Mouse (Mus musculus) urinary bladder, postnatal 4 days (tissue): Measurements from ENCODE around the gene Hdac10.
A peak's percentile ranks its signal among the peaks of the same experiment; 100 is the strongest.

Experiments used
- DNase-seq, 2 experiments: peaks; one replicate each; pipeline ENCODE4 v3.0.0; 2021 to 2022; ENCODE audit warnings: low spot score in 2 of 2

Gene Hdac10

DNA sequence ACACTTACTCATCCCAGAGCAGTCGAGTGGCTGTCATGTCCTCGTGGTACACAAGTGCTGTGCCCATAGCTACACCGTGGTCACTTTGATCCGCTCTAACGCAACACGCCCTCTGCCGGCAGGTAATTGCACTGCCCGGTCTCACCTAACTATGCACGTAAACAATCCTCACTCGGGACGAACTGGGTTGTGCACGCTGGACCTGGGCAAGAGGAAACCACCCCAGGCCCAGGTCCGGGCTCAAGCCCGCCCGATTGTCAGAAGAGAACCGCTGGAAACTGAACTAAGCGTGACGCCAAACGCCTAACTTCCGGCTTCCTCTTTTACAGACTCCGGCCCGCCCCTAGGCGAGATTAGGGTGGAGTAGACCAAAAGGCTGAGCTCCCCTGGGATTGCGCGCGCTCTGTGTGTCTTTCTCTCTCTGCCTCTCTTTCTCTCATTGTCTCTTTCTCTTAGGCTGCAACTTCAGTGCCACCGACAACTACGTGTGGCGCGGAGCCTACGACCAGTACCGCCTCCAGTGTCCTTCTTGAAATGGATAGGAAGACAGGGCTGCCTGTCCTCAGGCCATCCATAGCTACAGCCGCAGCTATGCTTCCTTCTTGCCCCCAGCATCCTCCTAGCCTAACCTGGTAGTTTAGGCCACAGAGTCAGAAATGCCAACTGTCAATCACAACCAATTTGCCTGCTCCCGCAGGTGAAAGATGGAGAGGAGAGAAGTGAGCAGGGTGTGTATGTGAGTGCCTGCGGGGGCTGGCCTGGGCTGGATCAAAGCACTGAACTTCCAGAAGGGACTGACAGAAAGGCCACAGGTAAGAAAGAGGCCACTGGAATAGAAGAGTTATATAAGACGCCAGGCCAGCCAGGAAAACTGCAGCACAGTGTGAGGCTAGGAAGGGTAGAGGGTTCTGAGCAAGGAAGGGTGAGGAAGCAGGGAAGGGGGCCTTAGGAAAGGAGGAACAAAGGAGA lies at the start of gene Hdac10:
TSS of gene Hdac10 (minus strand) at position 319 of the 969 bp plus-strand sequence.
- DNase-seq = peak; percentile 74 to 80

DNA sequence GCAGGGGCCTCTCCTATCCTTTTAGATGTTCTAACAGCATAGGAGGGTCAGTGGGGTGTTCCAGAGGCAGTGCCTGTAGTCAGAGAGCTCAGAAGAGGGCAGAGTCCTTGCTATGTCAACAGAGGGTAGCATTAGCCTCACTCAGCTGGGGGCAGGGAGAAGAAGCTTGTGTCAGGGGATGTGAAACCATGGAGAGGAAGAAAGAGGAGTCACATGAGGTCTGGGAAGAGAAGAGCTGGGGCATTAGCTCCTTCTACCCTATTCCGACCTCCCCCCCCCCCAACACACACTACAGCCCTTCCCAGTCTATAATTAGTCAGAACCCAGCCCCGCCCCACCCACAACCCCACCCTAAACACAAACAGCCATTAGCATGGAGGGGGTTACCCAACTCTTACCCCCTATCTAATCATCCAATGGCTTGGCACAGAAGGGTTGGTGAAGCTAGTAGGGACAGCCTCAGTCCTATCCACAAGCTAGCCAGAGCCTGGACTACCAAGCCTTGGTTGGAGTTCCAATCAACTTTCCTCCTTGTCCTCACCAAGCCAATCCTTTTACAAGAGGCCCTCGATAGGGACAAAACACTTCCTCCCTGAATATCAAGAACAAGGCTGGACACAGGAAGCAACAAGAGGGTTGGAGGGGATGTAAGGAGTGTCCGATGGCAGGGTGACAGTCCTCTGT lies 49.2 kb upstream of the Hdac10 start:
- DNase-seq = no peak

DNA sequence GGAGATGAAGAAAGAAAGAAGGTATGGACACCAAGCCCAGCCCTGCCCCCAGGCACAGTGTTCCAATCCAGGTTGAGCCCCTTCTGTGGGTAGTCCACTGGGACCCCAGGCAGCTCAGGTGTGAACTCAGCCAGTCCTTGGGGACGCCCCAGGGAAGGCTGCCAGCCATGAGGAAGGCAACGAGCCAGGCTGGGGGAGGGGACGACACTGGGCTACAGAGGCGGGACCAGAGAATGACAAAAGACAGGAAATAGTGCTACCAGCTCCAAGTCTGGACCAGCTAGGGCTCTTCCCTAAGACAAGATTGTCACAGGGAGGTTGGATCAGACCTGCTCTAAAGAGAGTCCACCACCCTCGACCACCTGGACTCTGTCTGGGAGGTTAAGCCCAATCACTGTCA lies 48.6 kb upstream of the Hdac10 start:
- DNase-seq = peak; percentile 73 to 80

GRCm38 (mm10) chr15:89175411-89176155 lies 47.1 kb upstream of the Hdac10 start:
- no peak for DNase-seq

GRCm38 (mm10) chr15:89174889-89175339 lies 46.4 kb upstream of the Hdac10 start:
- no peak for DNase-seq

GRCm38 (mm10) chr15:89173906-89174214 lies 45.4 kb upstream of the Hdac10 start:
- peak in 1 of 2 experiments; percentile 55 for DNase-seq

GRCm38 (mm10) chr15:89173024-89173905 lies 44.8 kb upstream of the Hdac10 start:
- no peak for DNase-seq

- DNase-seq = no peak
Measured at GRCm38 (mm10) chr15:89172276-89172935, 43.9 kb upstream of the Hdac10 start.

- no peak for DNase-seq
Measured at GRCm38 (mm10) chr15:89171526-89172051, 43.1 kb upstream of the Hdac10 start.

GRCm38 (mm10) chr15:89170102-89170501 lies 41.6 kb upstream of the Hdac10 start:
- DNase-seq = no peak

GRCm38 (mm10) chr15:89169431-89169830 lies 40.9 kb upstream of the Hdac10 start:
- DNase-seq = peak; percentile 78 to 80

DNA sequence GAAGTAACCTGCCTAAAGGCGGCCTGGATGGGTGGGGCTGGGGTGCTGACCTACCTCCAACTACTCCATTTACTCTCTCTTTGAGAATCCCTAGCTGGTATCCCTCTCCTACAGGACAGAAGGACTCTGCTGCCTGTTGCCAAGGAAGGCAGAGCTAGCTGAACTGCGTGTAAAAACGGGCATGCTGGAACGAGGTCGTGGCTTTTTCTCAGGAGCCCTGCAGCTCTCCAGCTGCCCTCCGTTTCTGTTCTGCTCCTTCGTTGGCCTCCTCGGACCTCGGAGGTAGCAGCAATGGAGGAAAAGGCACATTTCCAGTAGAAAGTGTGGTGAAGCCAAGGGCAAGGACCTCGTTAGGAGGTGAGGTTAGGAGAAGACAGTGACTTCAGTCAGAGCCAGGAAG lies 40.4 kb upstream of the Hdac10 start:
- no peak for DNase-seq

DNA sequence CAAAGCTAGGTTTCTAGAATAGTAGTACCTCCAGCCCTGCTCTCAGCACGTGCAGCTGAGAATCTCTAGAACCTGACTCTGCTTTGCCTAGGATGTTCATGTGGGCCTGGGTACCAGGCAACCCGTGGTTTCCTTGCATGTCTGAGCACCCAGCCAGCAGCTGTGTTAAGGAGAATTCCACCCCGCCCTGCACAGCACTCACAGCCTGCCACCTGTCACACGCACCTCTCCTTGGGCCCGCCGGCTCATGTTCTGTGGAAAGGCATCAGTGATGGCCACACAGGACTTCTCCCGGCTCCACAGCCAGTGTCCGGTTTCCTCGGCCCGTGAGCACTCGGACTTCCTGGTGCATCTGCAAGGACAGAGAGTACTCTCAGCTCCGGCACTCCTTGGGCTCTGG lies 37.0 kb upstream of the Hdac10 start:
- DNase-seq = no peak

- DNase-seq = peak in 1 of 2 experiments; percentile 49
Measured at GRCm38 (mm10) chr15:89161397-89161796, 32.9 kb upstream of the Hdac10 start.

DNA sequence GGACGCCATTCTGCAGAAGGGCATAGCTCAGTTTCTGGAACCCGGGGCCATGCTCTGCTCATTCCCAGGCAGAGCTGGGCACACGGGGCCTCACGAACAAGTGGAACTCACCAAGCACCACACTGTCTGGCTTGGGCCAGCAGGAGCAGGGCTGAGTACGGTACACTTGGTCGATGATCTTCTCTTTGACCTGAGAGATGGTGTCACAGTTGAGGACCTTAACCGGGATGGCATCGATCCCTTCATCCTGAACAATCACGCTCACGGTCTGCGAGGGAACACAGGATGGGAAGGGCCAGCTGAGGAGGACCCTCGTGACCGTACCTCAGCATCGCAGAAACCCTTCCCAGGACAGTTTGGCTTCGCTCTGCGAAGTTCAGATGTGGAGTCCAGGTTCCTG lies 30.0 kb upstream of the Hdac10 start:
- no peak for DNase-seq

- peak in 1 of 2 experiments; percentile 73 for DNase-seq
Measured at GRCm38 (mm10) chr15:89157954-89158353, 29.5 kb upstream of the Hdac10 start.

GRCm38 (mm10) chr15:89152312-89152711 lies 23.8 kb upstream of the Hdac10 start:
- no peak for DNase-seq

DNA sequence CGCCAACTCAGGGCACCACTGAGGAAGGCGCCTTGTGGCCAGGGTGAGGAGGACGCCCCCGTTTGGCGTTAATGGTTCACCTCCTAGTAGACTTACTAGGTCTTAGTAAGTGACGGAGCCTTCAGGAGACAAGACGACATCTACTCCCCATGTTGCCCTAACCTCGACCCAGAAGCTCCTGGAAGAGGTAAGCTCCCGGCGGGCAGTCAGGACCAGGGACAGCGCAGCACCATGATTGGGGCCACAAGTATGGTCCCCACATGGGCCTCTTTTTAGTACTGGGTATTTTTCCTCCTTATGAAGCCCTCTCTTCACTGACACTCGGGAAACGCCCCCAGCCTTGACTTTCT lies 21.5 kb upstream of the Hdac10 start:
- DNase-seq = no peak

GRCm38 (mm10) chr15:89149271-89150040 lies 21.0 kb upstream of the Hdac10 start, which contains the start of gene Mapk11:
Gene Mapk11 (minus strand): TSS chr15:89149628.
- no peak for DNase-seq
